Mouse (Mus musculus) heart, embryonic 14.5 days (tissue): ENCODE measurements around the gene Scn5a. TPM values are rescaled to one million over a fixed set of nuclear protein-coding genes. Genes with fewer than 3 reads are reported as not detected.

Experiments
- ATAC-seq: fragments of 200-750 bp; cut with Nextera tagmentation; 2 replicates; pipeline ENCODE4 v1.8.0; 2017; ENCODE audit warnings: low read depth, moderate TSS enrichment; ENCODE audit not compliant: insufficient number of reproducible peaks, insufficient read depth, low FRiP score
- H3K27ac ChIP-seq, 2 experiments: fragments of 200-500 bp in 1 of 2; fragments of 300-500 bp in 1 of 2; sonication (generic) in 1 of 2; replicated peaks in 1 of 2; 2 replicates each; pipeline ENCODE4 v1.5.1; 2012 to 2014; ENCODE audit warnings: low read depth in 2 of 2, low read length in 2 of 2, control low read depth in 1 of 2, mild to moderate bottlenecking in 1 of 2, mixed read lengths in 1 of 2; ENCODE audit not compliant: control insufficient read depth in 1 of 2, insufficient read depth in 1 of 2
- H3K27me3 ChIP-seq: fragments of 300-500 bp; sonication (generic); 2 replicates; pipeline ENCODE4 v1.6.1; 2014; ENCODE audit warnings: mild to moderate bottlenecking, low read length, control low read depth; ENCODE audit not compliant: control insufficient read depth, insufficient read depth
- H3K36me3 ChIP-seq: fragments of 300-500 bp; sonication (generic); 2 replicates; pipeline ENCODE4 v1.6.1; 2014; ENCODE audit warnings: mild to moderate bottlenecking, control low read depth, low read length, mixed read lengths; ENCODE audit not compliant: control insufficient read depth, insufficient read depth
- H3K4me1 ChIP-seq, 2 experiments: fragments of 200-500 bp in 1 of 2; fragments of 300-500 bp in 1 of 2; sonication (generic) in 1 of 2; 2 replicates each; pipeline ENCODE4 v1.6.1; 2012 to 2014; ENCODE audit warnings: low read length in 2 of 2, control low read depth in 1 of 2, mixed read lengths in 1 of 2; ENCODE audit not compliant: control insufficient read depth in 2 of 2, insufficient read depth in 2 of 2
- H3K4me2 ChIP-seq: fragments of 300-500 bp; sonication (generic); 2 replicates; pipeline ENCODE4 v1.6.1; 2014; ENCODE audit warnings: mild to moderate bottlenecking, low read length
- H3K4me3 ChIP-seq, 2 experiments: fragments of 200-500 bp in 1 of 2; fragments of 300-500 bp in 1 of 2; sonication (generic) in 1 of 2; 2 replicates each; pipeline ENCODE4 v1.5.1; 2012 to 2014; ENCODE audit warnings: low read length in 2 of 2, mild to moderate bottlenecking in 2 of 2, control low read depth in 1 of 2, low read depth in 1 of 2, moderate library complexity in 1 of 2; ENCODE audit not compliant: control insufficient read depth in 1 of 2, insufficient read depth in 1 of 2
- H3K9ac ChIP-seq: fragments of 300-500 bp; sonication (generic); 2 replicates; pipeline ENCODE4 v1.6.1; 2014; ENCODE audit warnings: mild to moderate bottlenecking, low read length
- H3K9me3 ChIP-seq: fragments of 300-500 bp; sonication (generic); 2 replicates; pipeline ENCODE4 v1.6.1; 2016; ENCODE audit warnings: low read length, control low read depth; ENCODE audit not compliant: control insufficient read depth
- WGBS: fragments of 180-500 bp; shearing (Covaris S2); extraction: QIAGEN DNeasy Blood & Tissue Kit; methylation state at CpG from one replicate; pipeline ENCODE4 v1.1.7; 2014; 5-methylcytosine and 5-hydroxymethylcytosine counted together
- polyA plus RNA-seq: library from polyadenylated mRNA; unstranded; fragments of >200 nt; fragmentation: Nextera tagmentation; extraction: Ambion mirVana; gene quantifications from 2 replicates; pipeline ENCODE4 v1.2.1, GENCODE M21; 2014

Scn5a gene
- polyA plus RNA-seq, 1 experiment from 2014 or later: 10.0 TPM

DNA sequence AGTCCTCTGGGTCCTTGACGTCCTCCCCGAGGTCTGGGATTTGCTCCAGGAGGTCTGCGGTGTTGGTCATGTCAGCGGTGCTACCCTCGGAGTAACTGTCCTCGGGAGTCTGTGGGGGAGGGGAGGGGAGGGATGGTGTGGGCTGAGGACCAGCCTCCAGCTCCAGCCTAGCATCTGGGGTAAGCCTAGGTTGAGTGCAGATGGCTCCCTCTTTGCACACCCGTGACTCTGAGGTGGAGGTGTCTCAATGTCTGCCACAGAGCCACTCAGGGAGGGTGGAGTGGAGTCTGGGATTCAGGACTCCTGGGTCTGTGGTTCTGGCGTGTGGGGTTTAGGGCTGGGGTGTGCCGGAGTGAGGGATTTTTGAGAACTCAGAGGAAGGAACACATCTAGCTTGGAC, 65.8 kb downstream of the Scn5a start:
- no peak for ATAC-seq
- no peak overlapping the region for H3K4me3 ChIP-seq
- peaks cover 9% of the 10 kb centered on the region; the same call in 1 of the 2 replicates for H3K27me3 ChIP-seq
- no peak overlapping the region for H3K27ac ChIP-seq
- no peaks in the 10 kb centered on the region for H3K9me3 ChIP-seq
- H3K36me3 ChIP-seq: peaks cover 22% of the 10 kb centered on the region
- no peak overlapping the region for H3K4me2 ChIP-seq
- peaks cover 10 to 16% of the 10 kb centered on the region in 2 experiments; a peak in 3 of 4 replicates for H3K4me1 ChIP-seq
- no peak overlapping the region for H3K9ac ChIP-seq
- WGBS: 85% methylated on average over 9 of the region's 9 CpGs

DNA sequence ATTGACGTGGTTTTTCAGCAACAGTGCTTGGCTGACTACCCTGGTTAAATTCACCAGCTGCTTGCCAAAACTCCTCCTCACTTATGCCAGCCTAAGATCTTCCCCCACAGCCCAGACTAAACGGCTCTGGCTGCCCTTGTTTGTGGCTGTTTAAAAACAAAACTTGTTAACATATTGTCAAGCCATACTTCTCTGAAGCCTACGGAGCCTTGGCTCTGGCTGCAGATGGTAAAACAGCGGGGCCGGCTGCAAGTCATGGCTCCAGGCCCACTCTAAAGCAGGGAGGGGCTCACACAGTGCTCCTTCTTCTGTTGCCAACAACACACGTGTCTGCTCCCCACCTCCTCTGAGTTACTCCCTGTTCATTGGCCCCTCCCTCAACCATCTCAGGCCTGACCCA, 67.9 kb downstream of the Scn5a start:
- Histone ChIP-seq H3K27ac (no peak overlapping the region), H3K9ac (no peak overlapping the region), H3K27me3 (0 out of 2 replicates have a peak, but pooled peaks cover under 1% of the 10 kb centered on the region), H3K9me3 (peaks cover 5% of the 10 kb centered on the region), H3K4me3 (no peak overlapping the region), H3K36me3 (peaks cover 31% of the 10 kb centered on the region), H3K4me2 (no peak overlapping the region), H3K4me1 (peaks cover 0 to 2% of the 10 kb centered on the region in 2 experiments; a peak in 2 of 4 replicates)
- no peak for ATAC-seq
- WGBS: 57% methylated on average over 6 of the region's 6 CpGs

DNA sequence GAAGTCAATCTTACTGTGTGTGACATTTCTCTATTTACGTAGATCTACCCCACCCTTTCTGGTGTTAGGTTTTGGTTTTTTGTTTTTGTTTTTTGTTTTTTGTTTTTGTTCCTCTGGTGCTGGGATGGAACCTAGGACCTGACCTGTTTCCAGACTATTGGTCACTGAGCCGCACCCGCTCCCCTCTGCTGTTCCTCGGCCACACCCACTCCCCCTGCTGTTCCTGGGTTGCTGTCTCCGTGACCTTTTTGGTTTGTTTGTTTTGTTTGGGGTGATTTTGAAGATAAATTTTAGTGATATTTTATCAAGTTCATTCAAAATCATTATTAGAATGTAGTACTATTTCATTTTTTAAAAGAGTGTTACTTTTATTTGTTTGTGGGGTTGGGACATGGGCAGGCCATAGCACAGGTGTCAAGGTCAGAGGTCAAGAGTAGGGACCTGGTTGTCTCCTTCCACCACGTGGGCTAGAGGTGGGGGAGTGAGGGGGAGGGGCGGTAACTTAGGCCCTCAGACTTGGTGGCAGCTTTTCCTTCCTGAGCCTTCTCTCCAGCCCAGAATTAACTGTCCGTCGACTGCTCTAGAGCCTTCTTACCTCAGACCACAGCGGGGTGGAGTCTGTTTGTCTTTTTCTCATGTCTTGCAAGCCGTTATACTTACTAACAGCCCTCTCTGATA, 73.7 kb downstream of the Scn5a start:
- peaks cover 25% of the 10 kb centered on the region for H3K36me3 ChIP-seq
- H3K4me3 ChIP-seq: no peak overlapping the region
- no peak for ATAC-seq
- H3K27me3 ChIP-seq: no peaks in the 10 kb centered on the region
- H3K4me2 ChIP-seq: no peak overlapping the region
- H3K27ac ChIP-seq: no peak overlapping the region
- peaks cover 5% of the 10 kb centered on the region for H3K9me3 ChIP-seq
- no peaks in the 10 kb centered on the region for H3K4me1 ChIP-seq
- 59% methylated on average over 11 of the region's 11 CpGs for WGBS
- no peak overlapping the region for H3K9ac ChIP-seq

DNA sequence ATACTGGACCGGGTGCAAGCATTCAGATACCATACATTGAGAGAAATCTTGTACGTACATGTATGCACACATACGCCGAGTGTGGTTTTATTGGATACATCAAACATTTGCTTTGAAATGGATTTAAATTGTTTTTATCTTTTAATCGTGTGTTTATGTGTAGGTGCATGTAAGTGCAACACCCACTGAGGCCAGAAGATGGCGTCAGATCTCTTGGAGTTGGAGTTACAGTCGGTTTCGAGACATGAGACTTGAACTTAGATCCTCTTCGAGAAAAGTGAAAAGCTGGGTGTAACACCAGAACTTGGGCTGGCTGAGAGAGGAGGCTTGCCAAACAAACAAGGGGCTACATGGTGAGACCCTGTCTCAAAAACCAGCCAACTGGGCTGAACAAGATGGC, 75.2 kb downstream of the Scn5a start:
- 92% methylated on average over 9 of the region's 9 CpGs for WGBS
- ATAC-seq: no peak
- no peak overlapping the region for H3K27ac ChIP-seq

DNA sequence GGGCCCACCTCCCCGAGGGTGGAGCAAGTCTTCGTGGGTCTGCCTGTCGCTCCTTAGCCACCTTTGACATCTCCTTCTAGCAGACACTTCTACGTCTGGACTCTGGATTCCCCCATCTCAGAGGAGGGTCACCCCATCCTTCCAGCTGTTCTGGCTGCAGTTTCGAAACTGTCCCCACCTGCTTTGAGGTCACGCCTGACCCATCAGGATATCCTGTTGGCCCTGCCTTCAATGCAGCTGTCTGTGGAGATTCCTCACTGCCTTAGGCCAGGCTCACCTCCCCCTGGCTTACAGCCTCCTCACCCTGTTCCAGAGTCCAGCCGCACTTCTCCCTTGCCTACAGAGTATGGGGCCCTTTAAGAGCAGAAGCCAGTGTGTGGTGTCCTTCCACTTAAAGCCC, 79.9 kb downstream of the Scn5a start:
- no peak overlapping the region for H3K27ac ChIP-seq

More for the DNA sequence above, 75.2 kb downstream of the Scn5a start:
- H3K36me3 ChIP-seq: peaks cover 32% of the 10 kb centered on the region
- no peak overlapping the region for H3K4me3 ChIP-seq
- peaks cover 5% of the 10 kb centered on the region for H3K9me3 ChIP-seq
- H3K4me1 ChIP-seq: no peaks in the 10 kb centered on the region
- H3K27me3 ChIP-seq: no peaks in the 10 kb centered on the region
- H3K4me2 ChIP-seq: no peak overlapping the region
- H3K9ac ChIP-seq: no peak overlapping the region

DNA sequence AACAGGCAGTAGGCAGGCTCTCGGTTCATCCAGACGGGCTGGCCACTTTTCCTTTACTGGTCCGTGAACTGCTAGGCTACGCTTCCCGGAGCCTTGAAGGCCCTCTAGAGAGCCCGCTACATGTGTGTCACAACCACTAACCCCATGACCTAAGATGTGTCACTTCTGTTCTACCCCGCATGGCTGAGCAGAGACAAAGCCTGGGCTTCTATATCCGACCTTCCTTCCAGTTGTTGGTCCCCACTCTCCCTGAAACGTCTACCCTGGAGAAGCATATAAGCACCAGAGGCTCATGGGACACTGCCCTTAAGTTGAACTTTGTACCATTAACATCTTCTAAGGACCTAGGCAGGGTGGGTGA, 80.6 kb downstream of the Scn5a start:
- 85% methylated on average over 9 of the region's 9 CpGs for WGBS
- no peak overlapping the region for H3K4me2 ChIP-seq
- ATAC-seq: no peak
- H3K4me1 ChIP-seq: peaks cover 0 to 8% of the 10 kb centered on the region in 2 experiments; a peak in 2 of 4 replicates
- H3K36me3 ChIP-seq: peaks cover 51% of the 10 kb centered on the region
- no peak overlapping the region for H3K9ac ChIP-seq
- H3K4me3 ChIP-seq: no peak overlapping the region
- H3K9me3 ChIP-seq: no peaks in the 10 kb centered on the region
- no peaks in the 10 kb centered on the region for H3K27me3 ChIP-seq
- H3K27ac ChIP-seq: no peak overlapping the region

More for the DNA sequence above, 79.9 kb downstream of the Scn5a start:
- no peak for ATAC-seq
- Histone ChIP-seq H3K4me2 (no peak overlapping the region), H3K4me1 (peaks cover 0 to 8% of the 10 kb centered on the region in 2 experiments; a peak in 2 of 4 replicates), H3K9me3 (no peaks in the 10 kb centered on the region), H3K9ac (no peak overlapping the region), H3K36me3 (peaks cover 47% of the 10 kb centered on the region), H3K4me3 (no peak overlapping the region), H3K27me3 (no peaks in the 10 kb centered on the region)
- WGBS: 87% methylated on average over 7 of the region's 7 CpGs

DNA sequence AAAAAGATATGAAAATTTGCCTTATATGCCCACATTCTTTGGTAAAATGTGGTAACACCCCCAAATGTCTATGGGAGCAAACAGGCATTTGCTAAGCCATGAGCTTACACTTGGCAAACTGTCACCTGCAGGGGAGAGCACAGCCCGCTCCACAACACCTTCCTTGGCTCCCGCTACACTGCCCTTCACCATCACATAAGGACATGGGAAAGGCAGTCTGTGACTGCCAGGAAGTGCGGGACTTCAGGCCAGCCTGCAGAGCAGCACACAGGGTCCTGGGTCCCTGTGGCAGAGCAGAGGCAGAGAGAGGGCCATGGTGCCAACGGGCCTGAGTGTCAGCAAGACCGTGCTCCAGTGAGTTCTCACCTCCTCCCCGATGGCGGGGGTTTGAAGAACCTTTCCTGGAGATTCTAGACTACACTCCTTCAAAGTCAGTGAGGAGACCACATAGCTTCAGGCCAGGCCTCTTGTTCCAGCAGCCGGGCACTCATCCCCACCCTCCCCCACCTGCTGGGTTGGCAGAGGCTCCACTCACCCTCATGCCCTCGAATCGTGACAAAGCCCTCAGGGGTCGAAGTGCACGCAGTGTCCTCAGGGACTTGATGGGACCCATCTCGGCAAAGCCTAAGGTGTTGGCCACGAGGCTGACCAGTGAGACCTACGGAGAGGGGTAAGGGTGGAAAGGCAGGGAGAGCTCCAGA, 81.1 kb downstream of the Scn5a start:
- H3K9ac ChIP-seq: no peak overlapping the region
- H3K4me2 ChIP-seq: no peak overlapping the region
- no peaks in the 10 kb centered on the region for H3K9me3 ChIP-seq
- H3K27ac ChIP-seq: no peak overlapping the region
- peaks cover 0 to 8% of the 10 kb centered on the region in 2 experiments; a peak in 2 of 4 replicates for H3K4me1 ChIP-seq
- WGBS: 86% methylated on average over 15 of the region's 15 CpGs
- no peaks in the 10 kb centered on the region for H3K27me3 ChIP-seq
- ATAC-seq: no peak
- H3K4me3 ChIP-seq: no peak overlapping the region
- peaks cover 56% of the 10 kb centered on the region for H3K36me3 ChIP-seq
